Mouse (Mus musculus) stomach, postnatal 0 days (tissue): ENCODE measurements at regions not wholly inside any gene's neighbourhood (a gene's known extent, or its start where the extent isn't known, plus 50 kb on each side); places are given as distances from the start of the nearest gene placed in this dataset.
"Not testable (repeated sequence)": the region's sequence is repeated elsewhere in the genome, so short reads cannot be mapped to it uniquely, and the experiment has no call there.

ENCODE experiments used
- ATAC-seq: fragments of 200-750 bp; cut with Nextera tagmentation; 2 replicates; pipeline ENCODE4 v1.8.0; 2017; ENCODE audit not compliant: low FRiP score, low TSS enrichment
- DNase-seq: peaks from one replicate; pipeline ENCODE4 v3.0.0-alpha.2; 2016; ENCODE audit warnings: low spot score
- H3K27ac ChIP-seq: fragments of 300-500 bp; sonication (generic); replicated peaks from 2 replicates; pipeline ENCODE4 v1.5.1; 2014; ENCODE audit warnings: mild to moderate bottlenecking, control low read depth
- H3K27me3 ChIP-seq: fragments of 300-500 bp; sonication (generic); 2 replicates; pipeline ENCODE4 v1.6.1; 2014; ENCODE audit warnings: low read length; ENCODE audit not compliant: control insufficient read depth, insufficient read depth
- H3K36me3 ChIP-seq: fragments of 300-500 bp; sonication (generic); 2 replicates; pipeline ENCODE4 v1.6.1; 2014; ENCODE audit warnings: low read length, mixed read lengths; ENCODE audit not compliant: control insufficient read depth, insufficient read depth
- H3K4me1 ChIP-seq: fragments of 300-500 bp; sonication (generic); replicated peaks from 2 replicates; pipeline ENCODE4 v1.6.1; 2014; ENCODE audit warnings: antibody characterized with exemption; ENCODE audit not compliant: control insufficient read depth, insufficient read depth
- H3K4me2 ChIP-seq: fragments of 300-500 bp; sonication (generic); replicated peaks from 2 replicates; pipeline ENCODE4 v1.6.1; 2014; ENCODE audit warnings: low read depth, mild to moderate bottlenecking, control low read depth, moderate library complexity
- H3K4me3 ChIP-seq: fragments of 300-500 bp; sonication (generic); 2 replicates; pipeline ENCODE4 v1.5.1; 2014; ENCODE audit warnings: low read depth, low read length, control low read depth
- H3K9ac ChIP-seq: fragments of 300-500 bp; sonication (generic); 2 replicates; pipeline ENCODE4 v1.6.1; 2014; ENCODE audit warnings: mild to moderate bottlenecking, low read length, control low read depth, mixed read lengths
- H3K9me3 ChIP-seq: fragments of 300-500 bp; sonication (generic); 2 replicates; pipeline ENCODE4 v1.6.1; 2016; ENCODE audit warnings: low read length; ENCODE audit not compliant: control insufficient read depth
- CTCF ChIP-seq: IDR thresholded peaks from 2 replicates; pipeline ENCODE4 v1.5.1; 2016; ENCODE audit warnings: antibody characterized with exemption, low read depth, mild to moderate bottlenecking, moderate library complexity
- EP300 ChIP-seq: optimal IDR thresholded peaks from 2 replicates; pipeline ENCODE3; 2016; ENCODE audit warnings: antibody characterized with exemption
- WGBS: fragments of 180-500 bp; shearing (Covaris S2); extraction: QIAGEN DNeasy Blood & Tissue Kit; methylation state at CpG from one replicate; pipeline ENCODE4 v1.1.7; 2014; 5-methylcytosine and 5-hydroxymethylcytosine counted together

GRCm38 (mm10) chr13:3216070-3216469, 321.8 kb upstream of the Gdi2 start:
- WGBS = 35% methylated on average over 3 of the region's 3 CpGs
- H3K36me3 ChIP-seq, H3K27ac ChIP-seq, H3K9me3 ChIP-seq, H3K4me3 ChIP-seq, H3K4me1 ChIP-seq, H3K27me3 ChIP-seq, H3K9ac ChIP-seq, ATAC-seq, H3K4me2 ChIP-seq: not testable (repeated sequence)
- TF ChIP-seq CTCF = peak; percentile 55
- peak; percentile 16 for DNase-seq

DNA sequence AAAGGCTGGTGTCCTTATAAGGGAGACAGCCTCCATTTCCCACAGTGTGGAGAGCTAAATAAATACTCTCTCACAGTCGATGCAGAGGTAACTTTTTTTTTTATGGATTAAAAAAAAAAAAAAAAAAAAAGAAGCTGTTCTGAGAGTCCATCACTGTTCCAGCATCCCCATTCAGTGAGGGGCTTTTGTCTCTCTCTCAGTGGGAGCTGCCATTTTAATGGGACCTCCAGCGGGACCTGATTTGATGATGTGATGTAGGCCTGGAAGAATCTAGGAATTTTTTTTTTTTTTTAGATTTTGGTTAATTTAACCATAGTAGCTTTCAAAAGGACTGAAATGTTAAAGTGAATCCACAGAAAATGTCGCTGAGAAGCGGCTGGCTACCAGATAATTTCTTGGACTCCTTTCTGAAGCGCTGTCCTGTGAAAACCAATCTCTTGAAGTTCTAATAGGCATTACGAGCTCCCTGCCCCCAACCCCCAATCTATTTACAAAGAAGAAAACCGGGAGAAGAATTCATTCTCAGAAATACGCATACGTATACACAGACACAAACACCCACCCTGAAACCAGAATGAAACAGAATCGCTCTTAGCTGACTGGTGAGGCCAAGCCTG, 316.8 kb upstream of the Gdi2 start:
- not testable (repeated sequence) for DNase-seq, H3K36me3 ChIP-seq, H3K4me3 ChIP-seq, ATAC-seq, H3K27me3 ChIP-seq, H3K9ac ChIP-seq, H3K4me1 ChIP-seq, H3K4me2 ChIP-seq, H3K9me3 ChIP-seq, H3K27ac ChIP-seq
- 80% methylated on average over 10 of the region's 10 CpGs for WGBS

GRCm38 (mm10) chr13:3221622-3222021, 316.2 kb upstream of the Gdi2 start:
- Histone ChIP-seq H3K27me3 (no peaks in the 10 kb centered on the region), H3K4me3 (no peak overlapping the region), H3K4me2 (no peak overlapping the region), H3K9ac (no peak overlapping the region), H3K9me3 (no peaks in the 10 kb centered on the region), H3K36me3 (no peaks in the 10 kb centered on the region), H3K27ac (no peak overlapping the region), H3K4me1 (no peaks in the 10 kb centered on the region)
- ATAC-seq (no peak), DNase-seq (no peak)
- TF ChIP-seq EP300 = no peak
- TF ChIP-seq CTCF = no peak
- WGBS = 76% methylated on average over 16 of the region's 16 CpGs

GRCm38 (mm10) chr13:3258379-3258778, 279.5 kb upstream of the Gdi2 start:
- no peaks in the 10 kb centered on the region for H3K36me3 ChIP-seq
- no peak overlapping the region for H3K9ac ChIP-seq
- no peak for ATAC-seq
- H3K9me3 ChIP-seq = no peaks in the 10 kb centered on the region
- no peak overlapping the region for H3K4me3 ChIP-seq
- DNase-seq = no peak
- no peak overlapping the region for H3K27ac ChIP-seq
- 61% methylated on average over 1 of the region's 1 CpGs for WGBS
- no peak for TF ChIP-seq CTCF
- TF ChIP-seq EP300 = no peak
- no peaks in the 10 kb centered on the region for H3K4me1 ChIP-seq
- no peak overlapping the region for H3K4me2 ChIP-seq
- H3K27me3 ChIP-seq = no peaks in the 10 kb centered on the region

DNA sequence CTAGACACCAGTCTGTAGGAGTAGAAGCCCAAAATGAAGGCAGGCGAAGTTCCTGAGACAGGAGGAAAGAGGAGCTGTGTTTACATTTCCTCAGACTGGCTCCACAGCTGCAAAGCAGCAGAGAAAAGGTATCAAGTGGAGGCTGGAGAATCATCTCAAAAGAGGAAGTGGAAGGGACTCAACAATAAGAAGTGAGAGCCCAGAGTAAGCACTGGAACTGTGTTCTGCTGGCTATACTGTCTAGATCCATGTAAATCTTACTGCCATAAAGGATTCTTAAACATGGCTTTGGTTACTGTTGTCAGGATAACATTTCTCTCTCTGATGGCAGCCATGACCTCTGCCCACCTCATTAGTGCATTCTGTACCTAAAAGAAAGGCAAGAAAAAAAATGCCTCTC, 261.7 kb upstream of the Gdi2 start:
- DNase-seq, H3K4me1 ChIP-seq, H3K9ac ChIP-seq, H3K27me3 ChIP-seq, H3K36me3 ChIP-seq, H3K4me2 ChIP-seq, ATAC-seq, H3K27ac ChIP-seq, H3K4me3 ChIP-seq, H3K9me3 ChIP-seq: not testable (repeated sequence)
- WGBS = 33% methylated on average over 1 of the region's 1 CpGs
